Mouse (Mus musculus): Measurements from ENCODE around the gene Hsp90ab1.
A peak's percentile ranks its signal among the peaks of the same experiment; 100 is the strongest.

The Hsp90ab1 gene

GRCm38 (mm10) chr17:45601325-45601724 is 28.3 kb upstream of the Hsp90ab1 start:
- Histone ChIP-seq H3K27me3 (ENCODE audit: control insufficient read depth, insufficient read depth, low read length, poor library complexity, severe bottlenecking) (no peaks in the 10 kb centered on the region), H3K36me3 (ENCODE audit: control insufficient read depth, insufficient read depth, low read length, poor library complexity, severe bottlenecking) (no peaks in the 10 kb centered on the region)
- no peak for DNase-seq (ENCODE audit: low read depth, low spot score)

GRCm38 (mm10) chr17:45600267-45600666 is 27.2 kb upstream of the Hsp90ab1 start:
- no peaks in the 10 kb centered on the region for H3K27me3 ChIP-seq (ENCODE audit: control insufficient read depth, insufficient read depth, low read length, poor library complexity, severe bottlenecking)

GRCm38 (mm10) chr17:45599446-45600242 is 26.6 kb upstream of the Hsp90ab1 start, which contains the start of gene Slc29a1:
Gene Slc29a1 (minus strand): TSS chr17:45599606.
- Histone ChIP-seq H3K27me3 (ENCODE audit: control insufficient read depth, insufficient read depth, low read length, poor library complexity, severe bottlenecking) (no peaks in the 10 kb centered on the region), H3K36me3 (ENCODE audit: control insufficient read depth, insufficient read depth, low read length, poor library complexity, severe bottlenecking) (no peaks in the 10 kb centered on the region)
- DNase-seq (ENCODE audit: low read depth, low spot score): no peak

More at GRCm38 (mm10) chr17:45600267-45600666, 27.2 kb upstream of the Hsp90ab1 start:
- H3K36me3 ChIP-seq (ENCODE audit: control insufficient read depth, insufficient read depth, low read length, poor library complexity, severe bottlenecking): no peaks in the 10 kb centered on the region
- DNase-seq (ENCODE audit: low read depth, low spot score): no peak

GRCm38 (mm10) chr17:45598891-45599290 is 25.8 kb upstream of the Hsp90ab1 start:
- Histone ChIP-seq H3K36me3 (ENCODE audit: control insufficient read depth, insufficient read depth, low read length, poor library complexity, severe bottlenecking) (no peaks in the 10 kb centered on the region), H3K27me3 (ENCODE audit: control insufficient read depth, insufficient read depth, low read length, poor library complexity, severe bottlenecking) (no peaks in the 10 kb centered on the region)
- DNase-seq (ENCODE audit: low read depth, low spot score): no peak

GRCm38 (mm10) chr17:45598376-45598775 is 25.3 kb upstream of the Hsp90ab1 start:
- DNase-seq (ENCODE audit: low read depth, low spot score): no peak
- no peaks in the 10 kb centered on the region for H3K27me3 ChIP-seq (ENCODE audit: control insufficient read depth, insufficient read depth, low read length, poor library complexity, severe bottlenecking)

GRCm38 (mm10) chr17:45597787-45598186 is 24.7 kb upstream of the Hsp90ab1 start:
- no peaks in the 10 kb centered on the region for H3K27me3 ChIP-seq (ENCODE audit: control insufficient read depth, insufficient read depth, low read length, poor library complexity, severe bottlenecking)
- peak; percentile 37 for DNase-seq (ENCODE audit: low read depth, low spot score)
- no peaks in the 10 kb centered on the region for H3K36me3 ChIP-seq (ENCODE audit: control insufficient read depth, insufficient read depth, low read length, poor library complexity, severe bottlenecking)

More at GRCm38 (mm10) chr17:45598376-45598775, 25.3 kb upstream of the Hsp90ab1 start:
- H3K36me3 ChIP-seq (ENCODE audit: control insufficient read depth, insufficient read depth, low read length, poor library complexity, severe bottlenecking): no peaks in the 10 kb centered on the region

- Histone ChIP-seq H3K36me3 (ENCODE audit: control insufficient read depth, insufficient read depth, low read length, poor library complexity, severe bottlenecking) (no peaks in the 10 kb centered on the region), H3K27me3 (ENCODE audit: control insufficient read depth, insufficient read depth, low read length, poor library complexity, severe bottlenecking) (no peaks in the 10 kb centered on the region)
- DNase-seq (ENCODE audit: low read depth, low spot score): peak; percentile 64
Observed at GRCm38 (mm10) chr17:45596631-45597396, 23.7 kb upstream of the Hsp90ab1 start.

- no peaks in the 10 kb centered on the region for H3K27me3 ChIP-seq (ENCODE audit: control insufficient read depth, insufficient read depth, low read length, poor library complexity, severe bottlenecking)
- DNase-seq (ENCODE audit: low read depth, low spot score): no peak
- no peaks in the 10 kb centered on the region for H3K36me3 ChIP-seq (ENCODE audit: control insufficient read depth, insufficient read depth, low read length, poor library complexity, severe bottlenecking)
Observed at GRCm38 (mm10) chr17:45595736-45596390, 22.8 kb upstream of the Hsp90ab1 start.

- no peaks in the 10 kb centered on the region for H3K36me3 ChIP-seq (ENCODE audit: control insufficient read depth, insufficient read depth, low read length, poor library complexity, severe bottlenecking)
- H3K27me3 ChIP-seq (ENCODE audit: control insufficient read depth, insufficient read depth, low read length, poor library complexity, severe bottlenecking): no peaks in the 10 kb centered on the region
- DNase-seq (ENCODE audit: low read depth, low spot score): peak; percentile 64
Observed at GRCm38 (mm10) chr17:45594881-45595735, 22.0 kb upstream of the Hsp90ab1 start.

- no peaks in the 10 kb centered on the region for H3K27me3 ChIP-seq (ENCODE audit: control insufficient read depth, insufficient read depth, low read length, poor library complexity, severe bottlenecking)
- no peak for DNase-seq (ENCODE audit: low read depth, low spot score)
- H3K36me3 ChIP-seq (ENCODE audit: control insufficient read depth, insufficient read depth, low read length, poor library complexity, severe bottlenecking): no peaks in the 10 kb centered on the region
Observed at GRCm38 (mm10) chr17:45594195-45594594, 21.1 kb upstream of the Hsp90ab1 start.

GRCm38 (mm10) chr17:45593479-45593878 is 20.4 kb upstream of the Hsp90ab1 start:
- Histone ChIP-seq H3K27me3 (ENCODE audit: control insufficient read depth, insufficient read depth, low read length, poor library complexity, severe bottlenecking) (no peaks in the 10 kb centered on the region), H3K36me3 (ENCODE audit: control insufficient read depth, insufficient read depth, low read length, poor library complexity, severe bottlenecking) (no peaks in the 10 kb centered on the region)
- DNase-seq (ENCODE audit: low read depth, low spot score): no peak

GRCm38 (mm10) chr17:45592606-45593431 is 19.7 kb upstream of the Hsp90ab1 start:
- no peak for DNase-seq (ENCODE audit: low read depth, low spot score)

GRCm38 (mm10) chr17:45591701-45592605 is 18.9 kb upstream of the Hsp90ab1 start:
- no peaks in the 10 kb centered on the region for H3K27me3 ChIP-seq (ENCODE audit: control insufficient read depth, insufficient read depth, low read length, poor library complexity, severe bottlenecking)
- DNase-seq (ENCODE audit: low read depth, low spot score): no peak
- H3K36me3 ChIP-seq (ENCODE audit: control insufficient read depth, insufficient read depth, low read length, poor library complexity, severe bottlenecking): no peaks in the 10 kb centered on the region

More at GRCm38 (mm10) chr17:45592606-45593431, 19.7 kb upstream of the Hsp90ab1 start:
- H3K27me3 ChIP-seq (ENCODE audit: control insufficient read depth, insufficient read depth, low read length, poor library complexity, severe bottlenecking): no peaks in the 10 kb centered on the region
- no peaks in the 10 kb centered on the region for H3K36me3 ChIP-seq (ENCODE audit: control insufficient read depth, insufficient read depth, low read length, poor library complexity, severe bottlenecking)

All from splenic B cell, adult 2 months (primary cell).